Mouse (Mus musculus) kidney, postnatal 0 days (tissue): Measurements from ENCODE around the gene Col19a1. TPM values are rescaled to one million over a fixed set of nuclear protein-coding genes. Genes with fewer than 3 reads are reported as not detected.

Source experiments
- ATAC-seq: fragments of 200-750 bp; cut with Nextera tagmentation; replicated peaks from 2 replicates; pipeline ENCODE4 v1.8.0; 2017; ENCODE audit warnings: low read depth, moderate number of reproducible peaks, moderate TSS enrichment, moderate library complexity; ENCODE audit not compliant: low FRiP score
- DNase-seq: peaks from one replicate; pipeline ENCODE4 v3.0.0-alpha.2; 2016; ENCODE audit warnings: low spot score
- H3K27ac ChIP-seq: fragments of 300-500 bp; sonication (generic); 2 replicates; pipeline ENCODE4 v1.5.1; 2014; ENCODE audit warnings: mild to moderate bottlenecking
- H3K27me3 ChIP-seq: fragments of 300-500 bp; sonication (generic); 2 replicates; pipeline ENCODE4 v1.6.1; 2014; ENCODE audit warnings: low read length, mixed read lengths; ENCODE audit not compliant: insufficient read depth
- H3K36me3 ChIP-seq: fragments of 300-500 bp; sonication (generic); 2 replicates; pipeline ENCODE4 v1.6.1; 2014; ENCODE audit warnings: low read length, mixed read lengths; ENCODE audit not compliant: insufficient read depth
- H3K4me1 ChIP-seq: fragments of 300-500 bp; sonication (generic); replicated peaks from 2 replicates; pipeline ENCODE4 v1.6.1; 2014; ENCODE audit warnings: antibody characterized with exemption, low read length, mixed read lengths; ENCODE audit not compliant: insufficient read depth
- H3K4me2 ChIP-seq: fragments of 300-500 bp; sonication (generic); 2 replicates; pipeline ENCODE4 v1.6.1; 2014; ENCODE audit warnings: mild to moderate bottlenecking, low read length, moderate library complexity, mixed read lengths
- H3K4me3 ChIP-seq: fragments of 300-500 bp; sonication (generic); replicated peaks from 2 replicates; pipeline ENCODE4 v1.5.1; 2014; ENCODE audit warnings: low read depth, low read length
- H3K9ac ChIP-seq: fragments of 300-500 bp; sonication (generic); 2 replicates; pipeline ENCODE4 v1.6.1; 2014; ENCODE audit warnings: low read depth, low read length
- H3K9me3 ChIP-seq: fragments of 300-500 bp; sonication (generic); replicated peaks from 2 replicates; pipeline ENCODE4 v1.6.1; 2016; ENCODE audit warnings: low read length, inconsistent platforms, mixed read lengths
- CTCF ChIP-seq: IDR thresholded peaks from 2 replicates; pipeline ENCODE4 v1.5.1; 2016; ENCODE audit warnings: antibody characterized with exemption, low read depth, mild to moderate bottlenecking, moderate library complexity
- WGBS: fragments of 180-500 bp; shearing (Covaris S2); extraction: QIAGEN DNeasy Blood & Tissue Kit; methylation state at CpG from one replicate; pipeline ENCODE4 v1.1.7; 2014; 5-methylcytosine and 5-hydroxymethylcytosine counted together
- polyA plus RNA-seq: library from polyadenylated mRNA; unstranded; fragments of >200 nt; fragmentation: Nextera tagmentation; extraction: Ambion mirVana; gene quantifications from 2 replicates; pipeline ENCODE4 v1.2.1, GENCODE M21; 2015

Gene Col19a1
- polyA plus RNA-seq, 1 experiment from 2014 or later: 0.16 TPM

DNA sequence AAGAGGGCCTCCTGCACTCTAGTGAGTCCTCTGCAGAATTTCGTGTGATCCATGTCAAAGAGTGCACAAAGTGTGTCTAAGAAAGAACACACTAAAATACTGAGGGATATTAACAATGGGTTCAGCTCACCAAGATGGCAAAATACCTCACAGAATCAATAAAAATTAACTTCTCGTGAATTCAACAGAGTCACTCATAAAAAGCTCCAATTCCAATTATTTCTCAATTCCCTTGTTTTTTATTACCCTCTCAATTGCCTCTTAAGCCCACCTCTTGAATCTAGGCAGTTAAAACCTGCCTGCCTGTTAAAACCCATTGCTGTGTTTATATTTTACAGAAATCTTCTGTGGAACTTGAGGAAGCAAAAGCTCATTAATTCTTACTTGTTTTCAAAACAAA lies 277.1 kb downstream of the Col19a1 start:
- 23% methylated on average over 2 of the region's 2 CpGs for WGBS
- Histone ChIP-seq H3K27ac (no peak overlapping the region), H3K9ac (no peak overlapping the region), H3K27me3 (no peaks in the 10 kb centered on the region), H3K9me3 (no peaks in the 10 kb centered on the region), H3K4me2 (no peak overlapping the region), H3K4me3 (no peak overlapping the region), H3K36me3 (no peaks in the 10 kb centered on the region), H3K4me1 (no peaks in the 10 kb centered on the region)
- no peak for ATAC-seq
- no peak for TF ChIP-seq CTCF
- DNase-seq: no peak

DNA sequence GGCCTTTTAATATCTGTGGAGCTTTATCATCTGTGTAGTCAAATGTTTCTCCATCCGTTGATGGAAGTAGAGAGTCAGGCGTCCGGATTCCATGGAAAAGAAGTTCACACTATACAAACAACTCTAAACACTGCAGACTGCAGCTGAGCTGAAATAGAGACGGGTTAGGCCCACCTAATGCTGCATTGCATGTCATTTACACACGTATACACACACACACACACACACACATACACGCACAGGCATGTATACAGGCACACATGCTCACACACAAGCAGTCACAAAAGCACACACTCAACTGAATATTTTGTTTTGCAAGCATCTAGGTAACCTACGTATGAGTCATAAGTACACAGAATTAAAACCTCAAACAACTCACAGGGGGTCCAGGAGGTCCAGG lies 284.2 kb downstream of the Col19a1 start:
- ATAC-seq: no peak
- WGBS: 75% methylated on average over 7 of the region's 7 CpGs
- H3K4me3 ChIP-seq: no peak overlapping the region

DNA sequence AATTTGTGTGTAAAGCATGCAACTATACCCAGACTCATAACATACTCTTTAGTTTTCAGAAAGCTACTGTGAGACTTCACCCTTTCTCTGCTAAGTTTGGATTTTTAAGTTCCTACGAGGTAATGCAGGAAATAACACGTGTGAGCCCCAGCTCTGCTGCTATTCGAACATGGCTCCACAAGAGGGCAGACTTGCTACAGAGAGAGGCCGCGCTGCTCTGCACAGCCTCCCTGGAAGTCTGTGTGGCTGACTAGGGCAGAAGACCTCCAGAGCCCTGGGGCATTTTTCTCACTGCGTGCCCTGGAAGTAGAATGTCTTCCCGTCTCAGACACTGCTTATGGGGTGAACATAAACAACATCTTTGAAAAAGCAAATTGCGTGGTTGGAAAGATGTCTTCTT lies 284.6 kb downstream of the Col19a1 start:
- peak; percentile 76 for DNase-seq
- no peaks in the 10 kb centered on the region for H3K36me3 ChIP-seq
- no peak overlapping the region for H3K4me2 ChIP-seq
- 11% methylated on average over 8 of the region's 8 CpGs for WGBS
- H3K27ac ChIP-seq: no peak overlapping the region
- no peaks in the 10 kb centered on the region for H3K9me3 ChIP-seq
- no peak overlapping the region for H3K4me3 ChIP-seq
- no peak overlapping the region for H3K9ac ChIP-seq
- peak; percentile 84 for TF ChIP-seq CTCF
- peak; percentile 86; the same call in 1 of the 2 replicates for ATAC-seq
- H3K4me1 ChIP-seq: no peaks in the 10 kb centered on the region
- no peaks in the 10 kb centered on the region for H3K27me3 ChIP-seq

More for the DNA sequence above, 284.2 kb downstream of the Col19a1 start:
- no peak for TF ChIP-seq CTCF
- no peaks in the 10 kb centered on the region for H3K9me3 ChIP-seq
- H3K9ac ChIP-seq: no peak overlapping the region
- H3K36me3 ChIP-seq: no peaks in the 10 kb centered on the region
- no peak overlapping the region for H3K27ac ChIP-seq
- no peak for DNase-seq
- no peak overlapping the region for H3K4me2 ChIP-seq
- H3K4me1 ChIP-seq: no peaks in the 10 kb centered on the region
- H3K27me3 ChIP-seq: no peaks in the 10 kb centered on the region

DNA sequence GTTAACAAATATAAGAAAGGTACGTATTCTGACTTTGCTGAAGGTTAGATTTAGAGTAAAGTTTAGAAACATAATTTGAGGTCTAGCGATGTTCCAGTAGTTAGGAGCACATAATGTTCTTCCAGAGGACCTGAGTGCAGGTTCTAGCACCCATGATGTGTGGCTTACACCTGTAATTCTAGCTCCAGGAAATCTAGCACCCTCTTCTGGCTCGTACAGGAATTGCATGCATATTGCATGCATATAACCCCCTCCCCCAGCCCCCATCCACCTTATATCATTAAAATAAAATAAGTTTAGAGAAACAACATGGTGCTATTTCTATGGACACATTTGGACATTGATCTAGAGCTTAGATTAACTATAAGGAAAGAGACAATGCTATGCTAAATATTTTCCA lies 286.6 kb downstream of the Col19a1 start:
- no peak for TF ChIP-seq CTCF
- ATAC-seq (no peak), DNase-seq (no peak)
- H3K36me3 ChIP-seq: no peaks in the 10 kb centered on the region
- WGBS: 90% methylated on average over 3 of the region's 3 CpGs
- no peaks in the 10 kb centered on the region for H3K9me3 ChIP-seq
- H3K4me1 ChIP-seq: no peaks in the 10 kb centered on the region
- no peak overlapping the region for H3K27ac ChIP-seq
- no peak overlapping the region for H3K4me3 ChIP-seq
- H3K27me3 ChIP-seq: no peaks in the 10 kb centered on the region
- no peak overlapping the region for H3K4me2 ChIP-seq
- H3K9ac ChIP-seq: no peak overlapping the region

DNA sequence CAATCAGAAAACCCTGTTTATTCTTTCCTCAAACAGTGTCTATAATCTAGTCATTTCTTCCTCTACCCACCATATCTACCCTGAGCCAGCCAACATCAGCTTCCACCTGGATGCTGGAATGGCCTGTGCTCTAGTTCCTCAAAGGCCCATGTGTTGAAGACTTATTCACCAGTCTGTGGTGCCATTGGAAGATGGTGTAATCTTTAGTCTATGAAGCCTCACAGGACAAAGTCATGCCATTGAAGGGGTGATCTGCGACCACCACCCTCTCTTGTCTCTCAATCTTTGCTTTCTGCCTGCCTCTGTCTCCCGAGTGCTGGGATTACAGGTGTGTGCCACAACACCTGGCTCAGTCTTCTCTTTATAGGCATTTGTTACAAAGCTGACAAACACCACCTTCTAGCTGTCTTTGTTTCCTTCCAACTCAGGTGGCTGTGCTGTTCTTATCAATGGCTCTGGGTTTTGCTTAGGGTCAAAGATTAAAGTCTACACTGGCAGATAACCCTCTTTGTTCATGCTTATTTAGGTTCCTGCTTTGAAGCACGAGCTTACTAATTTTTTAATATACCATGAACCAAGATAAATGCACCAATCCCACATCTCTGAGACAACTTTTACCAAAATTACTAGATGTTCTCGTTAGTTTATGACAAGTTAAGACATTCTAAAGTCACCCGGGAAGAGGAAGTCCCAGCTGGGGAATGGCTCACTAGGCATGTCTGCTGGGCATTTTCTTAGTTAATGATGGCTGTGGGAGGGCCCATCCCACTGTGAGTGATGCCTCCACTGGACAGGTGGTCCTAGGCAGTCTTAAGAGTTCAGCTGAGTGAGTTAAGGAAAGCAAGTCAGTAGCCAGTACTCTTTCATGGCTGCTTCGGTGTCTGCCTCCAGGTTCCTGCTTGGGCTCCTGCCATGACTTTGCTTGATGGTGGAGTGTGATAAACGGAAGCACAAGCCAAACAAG lies 292.0 kb downstream of the Col19a1 start:
- ATAC-seq: no peak
- H3K4me3 ChIP-seq: no peak overlapping the region
- no peaks in the 10 kb centered on the region for H3K36me3 ChIP-seq
- no peak for DNase-seq
- no peak for TF ChIP-seq CTCF
- 76% methylated on average over 7 of the region's 7 CpGs for WGBS
- no peak overlapping the region for H3K27ac ChIP-seq
- no peaks in the 10 kb centered on the region for H3K27me3 ChIP-seq
- H3K9me3 ChIP-seq: no peaks in the 10 kb centered on the region
- no peaks in the 10 kb centered on the region for H3K4me1 ChIP-seq
- no peak overlapping the region for H3K4me2 ChIP-seq
- no peak overlapping the region for H3K9ac ChIP-seq

DNA sequence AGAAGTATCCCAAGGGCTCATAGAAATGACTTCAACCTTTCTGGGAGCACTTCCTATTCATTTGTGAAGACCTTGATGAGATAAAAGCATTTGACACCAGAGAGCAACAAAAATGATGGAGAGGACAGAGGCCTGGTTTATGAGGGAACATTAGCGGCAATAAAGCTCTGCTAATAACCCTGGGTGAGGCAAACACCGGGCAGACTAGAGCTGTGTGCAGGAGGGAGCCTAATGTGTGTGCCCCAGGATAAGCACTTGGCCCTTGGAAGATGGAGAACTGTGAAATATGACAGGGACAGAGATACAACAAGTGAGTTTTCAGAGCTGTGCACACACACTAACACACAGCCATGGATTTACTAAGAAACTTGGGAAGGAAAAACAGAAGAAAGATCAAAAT lies 294.8 kb downstream of the Col19a1 start:
- no peak for TF ChIP-seq CTCF
- Histone ChIP-seq H3K27ac (no peak overlapping the region), H3K27me3 (no peaks in the 10 kb centered on the region), H3K36me3 (no peaks in the 10 kb centered on the region), H3K4me2 (no peak overlapping the region), H3K9ac (no peak overlapping the region), H3K9me3 (no peaks in the 10 kb centered on the region), H3K4me3 (no peak overlapping the region), H3K4me1 (no peaks in the 10 kb centered on the region)
- DNase-seq (no peak), ATAC-seq (no peak)
- 20% methylated on average over 2 of the region's 2 CpGs for WGBS
